Mouse (Mus musculus) thymus, postnatal 4 days (tissue): Measurements from ENCODE around the gene Rsph14.

Experiments used
- DNase-seq: peaks from one replicate; pipeline ENCODE4 v3.0.0; 2021

The Rsph14 gene

DNA sequence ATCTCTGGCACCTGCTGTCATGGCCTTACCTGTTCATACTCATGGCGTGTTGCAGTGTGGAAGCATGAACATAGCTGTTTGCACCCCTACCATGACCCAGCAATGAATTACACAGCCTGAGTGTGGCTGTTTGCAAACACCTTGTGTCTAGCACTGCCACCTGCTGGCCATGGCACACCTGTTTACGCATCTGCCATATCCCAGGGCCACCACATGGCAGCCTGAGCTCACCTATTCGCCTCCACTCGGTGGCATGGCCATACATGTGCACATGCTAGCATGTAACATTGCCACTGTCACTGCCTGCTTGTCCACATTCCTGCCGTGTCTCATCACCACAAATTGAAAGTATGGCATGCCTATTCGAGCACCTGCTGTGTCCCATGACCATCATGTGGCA is 102.8 kb downstream of the Rsph14 start:
- peak; percentile 66 for DNase-seq

GRCm38 (mm10) chr10:74928276-74928675 is 104.1 kb downstream of the Rsph14 start:
- DNase-seq, result no peak

DNA sequence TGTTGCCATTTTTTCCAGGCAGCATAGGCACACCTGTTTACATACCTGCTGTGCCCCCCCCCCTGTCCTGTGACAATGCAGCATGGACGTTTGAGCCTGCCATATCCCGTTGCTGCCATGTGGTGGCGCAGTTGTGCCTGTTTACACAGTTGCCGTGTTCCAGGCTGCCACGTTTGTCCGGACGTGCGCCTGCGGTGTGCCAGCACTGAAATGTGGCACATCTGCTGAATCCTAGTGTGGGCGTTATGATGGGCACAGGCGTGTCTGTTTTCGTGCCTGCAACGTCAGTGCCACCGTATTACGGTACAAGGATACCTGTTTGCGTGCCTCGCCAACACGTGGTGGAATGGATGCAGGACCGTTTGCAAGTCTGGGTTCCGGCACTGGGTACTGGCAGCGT is 107.1 kb downstream of the Rsph14 start:
- peak; percentile 73 for DNase-seq

GRCm38 (mm10) chr10:74924274-74924673 is 108.1 kb downstream of the Rsph14 start:
- no peak for DNase-seq

GRCm38 (mm10) chr10:74922763-74923162 is 109.6 kb downstream of the Rsph14 start:
- DNase-seq, result peak; percentile 46

- no peak for DNase-seq
Observed at GRCm38 (mm10) chr10:74921614-74922013, 110.8 kb downstream of the Rsph14 start.

DNA sequence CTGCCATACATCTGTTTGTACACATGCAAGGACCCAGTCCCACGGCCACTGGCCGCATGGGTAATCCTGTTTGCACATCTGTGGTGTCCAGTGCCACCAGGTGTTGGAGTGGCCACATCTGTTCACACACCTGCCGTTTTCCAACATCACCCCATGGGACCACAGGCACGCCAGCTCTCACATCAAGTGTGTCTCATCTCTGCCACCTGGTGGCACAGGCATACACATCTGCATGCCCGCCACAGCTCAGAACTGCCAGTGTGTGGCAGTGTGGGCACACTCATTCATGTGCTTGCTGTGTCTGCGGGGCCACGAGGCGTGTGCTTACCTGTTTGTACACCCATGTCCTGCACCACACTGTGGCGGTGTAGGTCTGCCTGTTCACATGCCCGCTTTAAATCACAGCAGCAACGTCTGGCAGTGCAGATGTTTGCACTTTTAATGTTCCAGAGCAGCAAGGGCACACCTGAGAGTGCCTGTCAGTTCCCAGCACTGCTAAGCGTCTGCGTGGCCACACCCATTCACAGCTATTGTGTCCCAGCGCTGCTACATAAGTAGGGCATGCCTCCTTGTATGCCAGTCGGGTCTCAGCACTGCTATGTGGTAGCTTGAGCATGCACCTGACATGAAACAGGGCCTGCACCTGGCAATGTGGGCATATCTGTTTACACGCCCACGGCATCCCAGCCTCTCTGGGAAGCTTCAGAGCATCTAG is 111.4 kb downstream of the Rsph14 start:
- peak; percentile 77 for DNase-seq

DNA sequence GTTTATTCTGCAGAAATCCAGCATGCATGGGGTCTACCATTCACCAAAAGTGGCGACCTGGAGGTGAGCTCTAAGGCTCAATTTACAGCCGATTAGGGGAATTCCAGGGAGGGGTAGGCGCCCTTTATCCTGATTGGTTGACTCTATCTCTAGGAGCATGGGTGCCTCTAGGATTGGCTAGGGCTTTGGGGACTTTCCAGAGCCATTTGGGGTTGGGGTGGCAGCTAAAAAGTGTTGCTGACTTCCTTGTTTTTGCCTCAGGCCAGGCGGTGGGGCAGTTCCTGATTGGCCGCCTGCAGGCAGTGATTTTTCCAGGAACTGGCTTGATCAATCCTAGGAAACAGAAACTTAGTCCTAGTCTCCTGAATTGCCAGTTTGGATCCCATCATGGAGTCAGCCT is 113.1 kb downstream of the Rsph14 start:
- DNase-seq, result no peak

GRCm38 (mm10) chr10:74908431-74908830 is 124.0 kb downstream of the Rsph14 start:
- DNase-seq, result no peak
